Mouse (Mus musculus) forebrain, embryonic 15.5 days (tissue): ENCODE measurements around the gene Krtap7-1. TPM values are rescaled to one million over a fixed set of nuclear protein-coding genes. Genes with fewer than 3 reads are reported as not detected.

Source experiments
- ATAC-seq: fragments of 200-750 bp; cut with Nextera tagmentation; replicated peaks from 2 replicates; pipeline ENCODE4 v1.8.0; 2017; ENCODE audit warnings: mild to moderate bottlenecking, moderate TSS enrichment, moderate library complexity
- H3K27ac ChIP-seq: fragments of 300-500 bp; sonication (generic); replicated peaks from 2 replicates; pipeline ENCODE4 v1.5.1; 2015; ENCODE audit warnings: mild to moderate bottlenecking, inconsistent platforms
- H3K27me3 ChIP-seq: fragments of 300-500 bp; sonication (generic); 2 replicates; pipeline ENCODE4 v1.6.1; 2015; ENCODE audit warnings: inconsistent platforms
- H3K36me3 ChIP-seq: fragments of 300-500 bp; sonication (generic); 2 replicates; pipeline ENCODE4 v1.6.1; 2015; ENCODE audit warnings: mild to moderate bottlenecking, inconsistent platforms
- H3K4me1 ChIP-seq: fragments of 300-500 bp; sonication (generic); 2 replicates; pipeline ENCODE4 v1.6.1; 2015; ENCODE audit warnings: inconsistent platforms
- H3K4me2 ChIP-seq: fragments of 300-500 bp; sonication (generic); replicated peaks from 2 replicates; pipeline ENCODE4 v1.6.1; 2015; ENCODE audit warnings: mild to moderate bottlenecking, inconsistent platforms
- H3K4me3 ChIP-seq: fragments of 300-500 bp; sonication (generic); 2 replicates; pipeline ENCODE4 v1.5.1; 2015; ENCODE audit warnings: mild to moderate bottlenecking, inconsistent platforms
- H3K9ac ChIP-seq: fragments of 300-500 bp; sonication (generic); replicated peaks from 2 replicates; pipeline ENCODE4 v1.6.1; 2015; ENCODE audit warnings: mild to moderate bottlenecking, inconsistent platforms
- H3K9me3 ChIP-seq: fragments of 300-500 bp; sonication (generic); 2 replicates; pipeline ENCODE4 v1.6.1; 2016; ENCODE audit warnings: inconsistent platforms
- WGBS: fragments of 180-500 bp; shearing (Covaris S2); methylation state at CpG from one replicate; pipeline ENCODE4 v1.1.7; 2015; ENCODE audit warnings: mixed read lengths; 5-methylcytosine and 5-hydroxymethylcytosine counted together
- polyA plus RNA-seq: library from polyadenylated mRNA; unstranded; fragments of >200 nt; fragmentation: Nextera tagmentation; extraction: Ambion mirVana; gene quantifications from 2 replicates; pipeline ENCODE4 v1.2.1, GENCODE M21; 2015

Krtap7-1 gene
- polyA plus RNA-seq, 1 experiment from 2014 or later, result not detected

DNA sequence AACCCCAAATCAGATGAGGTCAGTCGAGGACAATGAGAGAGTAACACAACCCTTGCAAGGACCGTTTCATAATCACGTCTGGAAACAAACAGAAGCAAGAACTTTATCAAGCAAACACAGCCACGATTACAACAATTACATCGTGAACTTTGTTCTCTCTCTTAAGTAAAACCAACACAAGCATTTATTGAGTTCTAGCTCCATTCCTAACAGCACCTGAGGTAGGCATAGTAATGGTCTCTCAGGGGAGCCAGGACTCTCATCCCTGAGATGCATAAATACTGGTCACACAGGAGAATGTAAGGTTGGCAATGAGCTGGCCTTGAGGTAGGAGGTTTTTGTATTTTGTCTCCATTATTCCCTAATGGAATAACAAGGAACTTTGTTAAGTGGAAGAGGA lies 6.3 kb downstream of the Krtap7-1 start:
- no peak for ATAC-seq
- H3K9me3 ChIP-seq, result no peaks in the 10 kb centered on the region
- no peak overlapping the region for H3K4me2 ChIP-seq
- WGBS, result 88% methylated on average over 5 of the region's 5 CpGs
- no peaks in the 10 kb centered on the region for H3K4me1 ChIP-seq
- no peaks in the 10 kb centered on the region for H3K36me3 ChIP-seq
- H3K27me3 ChIP-seq, result no peaks in the 10 kb centered on the region
- no peak overlapping the region for H3K9ac ChIP-seq
- no peak overlapping the region for H3K27ac ChIP-seq
- no peak overlapping the region for H3K4me3 ChIP-seq

DNA sequence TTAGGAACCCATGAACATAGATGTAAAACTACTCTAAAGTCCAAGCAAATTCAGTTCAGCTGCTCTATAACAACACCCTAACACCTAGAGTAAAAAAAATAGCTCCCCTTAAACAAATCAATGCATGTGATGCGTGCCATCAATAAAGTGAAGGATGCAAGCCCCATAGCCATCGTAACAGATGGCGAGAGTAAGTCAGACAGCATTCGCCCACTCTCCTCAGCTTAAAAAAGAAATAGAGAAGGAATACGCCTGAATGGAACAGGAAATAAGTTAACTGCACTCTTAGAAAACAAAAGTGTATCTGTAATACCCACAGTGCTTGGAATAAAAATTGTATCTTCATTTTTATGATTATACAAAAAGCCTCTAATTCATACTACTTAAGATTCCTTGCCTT lies 11.1 kb downstream of the Krtap7-1 start:
- no peak overlapping the region for H3K27ac ChIP-seq
- 87% methylated on average over 5 of the region's 5 CpGs for WGBS
- H3K9me3 ChIP-seq, result no peaks in the 10 kb centered on the region
- H3K36me3 ChIP-seq, result no peaks in the 10 kb centered on the region
- H3K4me3 ChIP-seq, result no peak overlapping the region
- ATAC-seq, result no peak
- H3K27me3 ChIP-seq, result no peaks in the 10 kb centered on the region
- H3K4me1 ChIP-seq, result no peaks in the 10 kb centered on the region
- H3K9ac ChIP-seq, result no peak overlapping the region
- H3K4me2 ChIP-seq, result no peak overlapping the region

DNA sequence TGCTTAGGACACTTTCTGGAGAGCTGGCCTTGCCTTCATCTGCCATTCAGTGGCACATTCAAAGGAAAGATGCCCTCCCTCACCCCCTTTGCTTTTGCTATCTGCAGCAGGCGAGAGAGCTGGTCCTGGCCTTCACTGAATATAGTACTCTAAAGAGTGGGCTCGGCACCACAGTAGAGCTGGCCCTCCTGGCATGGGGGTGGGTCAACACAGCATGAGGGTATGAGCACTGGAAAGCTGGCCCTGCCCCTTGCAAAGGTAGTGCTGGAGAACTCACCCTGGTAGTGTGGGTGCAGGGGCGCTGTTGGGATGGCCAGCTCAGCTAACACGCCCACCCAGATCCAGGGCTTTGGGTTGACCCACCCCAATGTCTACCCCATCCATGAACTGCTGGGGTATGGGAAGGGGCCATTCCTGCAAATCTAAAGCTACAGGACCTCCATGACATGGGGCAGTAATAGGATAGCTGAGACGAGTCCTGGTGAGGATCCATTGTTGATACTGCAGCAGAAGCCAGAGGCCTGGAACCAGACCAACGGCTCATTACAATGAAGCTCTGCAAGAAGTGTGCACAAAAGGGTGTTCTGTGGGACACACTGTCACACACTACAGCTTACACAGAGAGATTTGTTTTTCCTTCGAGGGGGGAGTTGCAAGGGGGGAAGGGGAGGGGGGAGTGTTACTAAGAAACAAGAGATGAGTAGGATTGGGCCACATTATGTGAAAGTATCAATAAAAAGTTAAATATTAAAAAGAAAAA lies 12.5 kb downstream of the Krtap7-1 start:
- no peaks in the 10 kb centered on the region for H3K4me1 ChIP-seq
- no peak overlapping the region for H3K4me3 ChIP-seq
- no peaks in the 10 kb centered on the region for H3K27me3 ChIP-seq
- H3K9ac ChIP-seq, result no peak overlapping the region
- H3K27ac ChIP-seq, result no peak overlapping the region
- H3K4me2 ChIP-seq, result no peak overlapping the region
- H3K9me3 ChIP-seq, result no peaks in the 10 kb centered on the region
- peak; percentile 32; the same call in 1 of the 2 replicates for ATAC-seq
- no peaks in the 10 kb centered on the region for H3K36me3 ChIP-seq
- WGBS, result 68% methylated on average over 7 of the region's 7 CpGs

DNA sequence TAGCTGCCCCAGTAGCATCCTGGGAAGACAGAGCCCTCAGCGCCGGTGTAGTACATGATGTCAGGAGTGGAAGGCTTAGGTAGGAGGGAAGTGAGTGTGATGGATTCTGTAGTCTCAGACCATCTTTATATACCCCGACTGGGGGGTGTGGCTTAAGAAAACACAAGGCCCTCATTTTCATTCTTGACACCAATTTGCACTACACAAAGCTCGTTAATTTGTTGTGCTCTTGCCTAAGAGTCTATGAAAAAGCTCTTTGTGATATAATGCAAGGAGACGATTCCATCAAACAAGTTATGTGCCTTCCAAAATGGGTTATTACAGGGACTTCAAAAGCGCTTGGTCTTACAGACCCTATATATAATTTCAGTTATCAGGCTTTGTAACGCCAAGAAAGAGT lies 20.3 kb downstream of the Krtap7-1 start, which contains the start of gene Krtap8-1:
Gene Krtap8-1, minus strand, starts transcription at position 101 of the 400 bp plus-strand sequence.
- Histone ChIP-seq H3K4me3 (no peak within 1 kb of the TSS), H3K9ac (no peak within 1 kb of the TSS), H3K9me3 (no peaks in the 10 kb centered on the region), H3K4me2 (no peak within 1 kb of the TSS), H3K27me3 (no peaks in the 10 kb centered on the region), H3K36me3 (no peaks in the 10 kb centered on the region), H3K27ac (no peak within 1 kb of the TSS), H3K4me1 (no peaks in the 10 kb centered on the region)
- no peak for ATAC-seq
- WGBS, result 65% methylated on average over 7 of the region's 7 CpGs

DNA sequence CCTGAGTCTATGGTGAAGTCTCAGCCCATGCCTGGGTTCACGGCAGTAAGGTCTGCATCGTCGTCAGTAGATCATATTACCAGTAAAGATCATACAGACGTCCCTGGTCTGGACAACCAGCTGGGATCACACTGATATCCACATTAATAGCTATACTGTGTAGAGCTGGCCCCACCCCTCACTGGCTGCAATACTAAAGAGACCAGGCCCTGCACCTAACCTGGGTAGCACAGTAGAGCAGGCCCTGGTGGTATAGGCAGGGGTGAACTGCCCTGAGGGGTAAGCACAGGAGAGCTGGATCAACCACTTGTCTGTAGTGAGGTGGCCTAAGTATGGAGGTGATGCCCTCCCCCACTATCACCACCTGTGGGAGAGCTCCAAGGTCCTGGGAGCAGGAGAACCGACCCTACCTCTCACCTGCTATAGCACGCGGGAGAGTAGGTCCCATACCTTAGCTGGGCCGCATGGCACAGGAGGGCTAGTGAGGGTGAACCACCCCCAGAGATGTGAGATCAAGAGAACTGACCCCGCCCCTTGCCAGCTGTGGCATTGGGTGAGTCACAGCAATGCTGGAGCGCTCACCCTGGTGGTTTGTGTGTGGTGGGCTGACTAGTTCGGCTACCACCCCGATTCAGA lies 30.3 kb downstream of the Krtap7-1 start:
- H3K36me3 ChIP-seq, result no peaks in the 10 kb centered on the region
- H3K27ac ChIP-seq, result no peak overlapping the region
- H3K9me3 ChIP-seq, result no peaks in the 10 kb centered on the region
- H3K4me2 ChIP-seq, result no peak overlapping the region
- no peak overlapping the region for H3K4me3 ChIP-seq
- H3K4me1 ChIP-seq, result no peaks in the 10 kb centered on the region
- ATAC-seq, result no peak; the same call in 1 of the 2 replicates
- WGBS, result 92% methylated on average over 12 of the region's 12 CpGs
- no peaks in the 10 kb centered on the region for H3K27me3 ChIP-seq
- no peak overlapping the region for H3K9ac ChIP-seq

DNA sequence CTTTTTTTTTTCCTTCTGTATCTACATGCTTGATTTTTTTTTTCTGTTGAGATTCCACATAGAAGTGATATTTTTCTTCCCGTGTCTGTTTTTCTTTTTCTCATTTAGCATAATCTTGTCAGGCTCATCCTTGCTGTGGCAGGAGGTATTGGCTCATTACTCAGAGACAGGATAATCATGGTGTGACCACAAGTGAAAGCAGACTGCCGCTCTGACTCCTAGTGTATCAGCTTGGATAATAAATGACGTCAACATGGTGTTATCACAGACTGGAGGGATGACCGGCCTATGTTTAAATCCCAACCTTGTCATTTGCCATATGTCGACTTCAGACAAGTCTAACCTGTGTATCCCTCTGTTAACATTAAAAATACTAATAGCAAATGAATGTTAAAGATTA lies 46.9 kb downstream of the Krtap7-1 start:
- H3K36me3 ChIP-seq, result no peaks in the 10 kb centered on the region
- no peak overlapping the region for H3K9ac ChIP-seq
- no peak overlapping the region for H3K4me2 ChIP-seq
- H3K9me3 ChIP-seq, result no peaks in the 10 kb centered on the region
- H3K4me1 ChIP-seq, result no peaks in the 10 kb centered on the region
- ATAC-seq, result no peak
- H3K27me3 ChIP-seq, result no peaks in the 10 kb centered on the region
- H3K4me3 ChIP-seq, result no peak overlapping the region
- 86% methylated on average over 5 of the region's 5 CpGs for WGBS
- no peak overlapping the region for H3K27ac ChIP-seq

Other genes starting within 250 kb of the Krtap7-1 start
- gene Krtap21-1, start 104.5 kb downstream of the Krtap7-1 start, polyA plus RNA-seq, result not detected in 2 replicates
- gene Krtap6-2, start 88.2 kb downstream of the Krtap7-1 start, polyA plus RNA-seq, result not detected in 2 replicates
- gene Krtap8-1, start 20.4 kb downstream of the Krtap7-1 start, polyA plus RNA-seq, result not detected in 2 replicates
- not detected in 2 replicates for gene Krtap11-1, start 62.9 kb upstream of the Krtap7-1 start, polyA plus RNA-seq